Mouse (Mus musculus) G1E (cell line): ENCODE results near the gene Mterf1a. TPM values are rescaled to one million over a fixed set of nuclear protein-coding genes. Genes with fewer than 3 reads are reported as not detected.
"Not testable (repeated sequence)": the region's sequence is repeated elsewhere in the genome, so short reads cannot be mapped to it uniquely, and the experiment has no call there.

Experiments
- ATAC-seq: 2 replicates; pipeline ENCODE4 v1.8.0; 2016; ENCODE audit warnings: mild to moderate bottlenecking; ENCODE audit not compliant: insufficient number of reproducible peaks, poor library complexity, low FRiP score, severe bottlenecking; ENCODE audit errors: extremely low read depth
- DNase-seq: peaks from one replicate; pipeline ENCODE4 v3.0.0; 2012; ENCODE audit warnings: low spot score
- H3K27me3 ChIP-seq: 2 replicates; pipeline ENCODE4 v1.6.1; 2012; ENCODE audit warnings: mild to moderate bottlenecking, low read length, inconsistent platforms; ENCODE audit not compliant: insufficient read depth
- H3K36me3 ChIP-seq: replicated peaks from 2 replicates; pipeline ENCODE3; 2012; ENCODE audit warnings: mild to moderate bottlenecking, inconsistent platforms
- H3K4me1 ChIP-seq: 2 replicates; pipeline ENCODE4 v1.6.1; 2012; ENCODE audit warnings: low read depth, low read length, inconsistent platforms, mixed read lengths; ENCODE audit not compliant: insufficient read depth
- H3K4me3 ChIP-seq: 2 replicates; pipeline ENCODE4 v1.5.1; 2012; ENCODE audit warnings: low read depth, mild to moderate bottlenecking, inconsistent platforms, low read length, moderate library complexity, mixed read lengths
- H3K9me3 ChIP-seq: replicated peaks from 2 replicates; pipeline ENCODE4 v1.6.1; 2012; ENCODE audit warnings: inconsistent platforms
- CTCF ChIP-seq: IDR thresholded peaks from 2 replicates; pipeline ENCODE4 v1.5.1; 2012; ENCODE audit warnings: low read depth, low read length, inconsistent platforms, mixed read lengths
- GATA1 ChIP-seq: IDR thresholded peaks from 2 replicates; pipeline ENCODE4 v1.6.1; 2012; ENCODE audit warnings: borderline replicate concordance, low read length, inconsistent platforms, mixed read lengths
- GATA2 ChIP-seq: IDR thresholded peaks from 2 replicates; pipeline ENCODE4 v1.6.1; 2012; ENCODE audit warnings: low read depth, low read length, inconsistent platforms, borderline replicate concordance
- POLR2AphosphoS5 ChIP-seq: IDR thresholded peaks from 2 replicates; pipeline ENCODE4 v1.6.1; 2012; ENCODE audit warnings: low read depth, low read length, inconsistent platforms; ENCODE audit not compliant: insufficient replicate concordance
- TAL1 ChIP-seq: conservative IDR thresholded peaks from 2 replicates; pipeline ENCODE4 v1.6.1; 2012; ENCODE audit warnings: low read depth, low read length, inconsistent platforms, mixed read lengths
- polyA plus RNA-seq: library from polyadenylated mRNA; stranded (reverse); fragments of >175 nt; gene quantifications from 2 replicates; pipeline ENCODE4 v1.2.3, GENCODE M21; 2012
- total RNA-seq, 2 experiments: library from RNA; stranded (forward) in 1 of 2; stranded (reverse) in 1 of 2; fragments of 200-1000 nt in 1 of 2; fragments of >200 nt in 1 of 2; fragmentation: Nextera tagmentation in 1 of 2; gene quantifications; 2 replicates each; pipeline ENCODE4 v1.2.3; 2014 to 2017

Gene Mterf1a
- total RNA-seq (2014; fragmentation: Nextera tagmentation), result 18.8 and 22.9 TPM in 2 replicates
- 34.8 and 42.3 TPM in 2 replicates for total RNA-seq (2017)
- 0.88 and 0.92 TPM in 2 replicates for polyA plus RNA-seq

- not testable (repeated sequence) for H3K36me3 ChIP-seq, H3K4me1 ChIP-seq, H3K27me3 ChIP-seq, H3K9me3 ChIP-seq, DNase-seq
- peak; percentile 99 for ATAC-seq
- H3K4me3 ChIP-seq, result peak within 1 kb of the TSS; percentile 66
Measured at GRCm38 (mm10) chr5:3893459-3894293, at the start of gene Mterf1a. Gene Mterf1a (minus strand): TSS chr5:3893933.

DNA sequence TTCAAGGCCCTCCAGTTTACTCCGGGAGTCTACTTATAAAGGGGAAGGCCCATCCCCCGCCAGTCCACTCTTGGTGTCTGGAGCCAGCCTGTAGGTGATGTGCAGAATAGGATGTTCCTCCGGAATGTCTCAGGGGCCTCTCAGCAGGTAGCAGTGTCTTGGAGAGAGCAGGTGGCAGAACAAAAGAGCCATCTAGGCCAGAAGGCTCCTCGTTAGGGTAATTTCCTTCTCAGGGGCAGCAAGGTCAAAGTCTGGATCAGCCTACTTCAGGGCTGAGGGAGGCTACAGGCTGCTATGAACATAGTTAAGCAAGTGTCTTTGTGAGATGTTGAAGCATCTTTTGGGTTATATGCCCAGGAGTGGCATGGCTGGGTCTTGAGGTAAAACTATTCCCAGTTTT lies 49.4 kb upstream of the Mterf1a start:
- H3K36me3 ChIP-seq, result peaks cover 29% of the 10 kb centered on the region
- H3K27me3 ChIP-seq, DNase-seq, H3K4me1 ChIP-seq, H3K9me3 ChIP-seq, H3K4me3 ChIP-seq, ATAC-seq: not testable (repeated sequence)

GRCm38 (mm10) chr5:3941240-3941639 lies 47.5 kb upstream of the Mterf1a start:
- no peak overlapping the region for H3K4me3 ChIP-seq
- no peaks in the 10 kb centered on the region for H3K27me3 ChIP-seq
- TF ChIP-seq POLR2AphosphoS5 (no peak), CTCF (no peak), GATA2 (no peak), TAL1 (no peak), GATA1 (no peak)
- DNase-seq, result no peak
- peaks cover 32% of the 10 kb centered on the region for H3K36me3 ChIP-seq
- no peaks in the 10 kb centered on the region for H3K9me3 ChIP-seq
- ATAC-seq, result no peak
- H3K4me1 ChIP-seq, result no peaks in the 10 kb centered on the region

DNA sequence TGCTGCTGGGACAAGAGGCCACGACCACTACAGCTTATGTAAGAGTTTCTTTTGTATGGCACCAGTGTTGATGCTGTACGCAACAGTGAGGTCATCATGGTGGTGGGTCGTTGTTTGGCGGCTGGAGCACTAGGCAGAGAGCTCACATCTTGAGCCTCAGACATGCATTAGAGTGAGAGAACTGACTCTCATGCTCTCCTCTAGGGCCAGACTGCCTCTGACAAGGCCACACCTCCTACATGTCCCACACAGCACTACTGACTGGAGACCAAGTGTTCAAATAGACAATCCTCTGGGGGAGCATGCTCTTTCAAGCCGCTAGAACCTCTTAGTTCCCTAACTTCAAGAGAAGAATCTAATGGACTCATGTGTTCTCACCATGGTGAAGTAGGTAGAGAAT lies 45.6 kb upstream of the Mterf1a start:
- Histone ChIP-seq H3K36me3 (peaks cover 37% of the 10 kb centered on the region), H3K4me1 (no peaks in the 10 kb centered on the region), H3K9me3 (no peaks in the 10 kb centered on the region), H3K27me3 (no peaks in the 10 kb centered on the region), H3K4me3 (no peak overlapping the region)
- ATAC-seq (no peak), DNase-seq (no peak)
- TF ChIP-seq GATA1, result no peak
- TF ChIP-seq TAL1, result no peak
- TF ChIP-seq CTCF, result no peak
- no peak for TF ChIP-seq POLR2AphosphoS5
- TF ChIP-seq GATA2, result no peak

DNA sequence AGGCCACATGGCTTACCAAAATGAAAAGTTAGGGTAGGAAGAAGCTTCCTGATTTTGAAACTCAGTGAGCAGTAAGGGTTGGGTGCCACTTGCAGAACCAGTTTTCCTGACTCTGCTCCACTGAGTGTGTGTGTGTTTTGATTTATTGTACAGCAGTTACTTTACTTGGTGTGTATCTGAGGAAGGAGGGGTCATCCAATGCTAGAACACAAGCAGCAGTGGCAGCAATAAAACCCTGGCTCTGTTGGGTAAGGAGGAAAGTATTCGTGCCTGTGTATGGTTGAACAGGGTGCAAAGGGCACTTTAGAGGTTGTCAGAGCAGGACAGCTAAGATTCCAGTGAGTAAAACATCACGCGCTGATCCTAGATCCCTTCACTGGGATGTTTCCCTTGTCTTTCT lies 45.2 kb upstream of the Mterf1a start:
- no peaks in the 10 kb centered on the region for H3K27me3 ChIP-seq
- no peaks in the 10 kb centered on the region for H3K9me3 ChIP-seq
- H3K36me3 ChIP-seq, result peaks cover 39% of the 10 kb centered on the region
- TF ChIP-seq GATA2 (no peak), POLR2AphosphoS5 (no peak), TAL1 (no peak), GATA1 (no peak), CTCF (no peak)
- H3K4me1 ChIP-seq, result no peaks in the 10 kb centered on the region
- DNase-seq (no peak), ATAC-seq (no peak)
- no peak overlapping the region for H3K4me3 ChIP-seq

GRCm38 (mm10) chr5:3935778-3936554 lies 42.2 kb upstream of the Mterf1a start:
- Histone ChIP-seq H3K36me3 (peaks cover 49% of the 10 kb centered on the region), H3K27me3 (no peaks in the 10 kb centered on the region), H3K4me1 (no peaks in the 10 kb centered on the region), H3K4me3 (no peak overlapping the region), H3K9me3 (no peaks in the 10 kb centered on the region)
- DNase-seq (no peak), ATAC-seq (no peak)
- TF ChIP-seq POLR2AphosphoS5, result no peak
- no peak for TF ChIP-seq GATA2
- no peak for TF ChIP-seq CTCF
- no peak for TF ChIP-seq GATA1
- TF ChIP-seq TAL1, result no peak

- Histone ChIP-seq H3K36me3 (peaks cover 48% of the 10 kb centered on the region), H3K4me1 (peaks cover 1% of the 10 kb centered on the region), H3K4me3 (no peak overlapping the region), H3K9me3 (no peaks in the 10 kb centered on the region), H3K27me3 (no peaks in the 10 kb centered on the region)
- no peak for DNase-seq
- ATAC-seq, result no peak
- TF ChIP-seq POLR2AphosphoS5 (no peak), GATA1 (no peak), GATA2 (no peak), TAL1 (no peak), CTCF (no peak)
Measured at GRCm38 (mm10) chr5:3935266-3935665, 41.5 kb upstream of the Mterf1a start.
